Mouse (Mus musculus) C2C12 (cell line): ENCODE measurements around the gene Zfp580. TPM values are rescaled to one million over a fixed set of nuclear protein-coding genes. Genes with fewer than 3 reads are reported as not detected.

Experiments used
- H3K27me3 ChIP-seq: one replicate; pipeline ENCODE4 v1.6.1; 2011; ENCODE audit not compliant: control insufficient read depth, insufficient read depth, insufficient read length
- H3K36me3 ChIP-seq: one replicate; pipeline ENCODE4 v1.6.1; 2011; ENCODE audit not compliant: control insufficient read depth, insufficient read depth
- H3K4me3 ChIP-seq: one replicate; pipeline ENCODE4 v1.5.1; 2011; ENCODE audit warnings: mild to moderate bottlenecking, control low read depth; ENCODE audit not compliant: poor library complexity, insufficient read depth, severe bottlenecking
- H3K79me2 ChIP-seq: one replicate; pipeline ENCODE4 v1.6.1; 2011; ENCODE audit not compliant: control insufficient read depth, insufficient read depth
- H3K79me3 ChIP-seq: one replicate; pipeline ENCODE4 v1.6.1; 2011; ENCODE audit warnings: low read depth, control low read depth
- H3ac ChIP-seq: one replicate; pipeline ENCODE3; 2011; ENCODE audit warnings: low read depth; ENCODE audit not compliant: control insufficient read depth, insufficient read length
- CEBPB ChIP-seq: IDR thresholded peaks from one replicate; pipeline ENCODE4 v1.6.1; 2011; ENCODE audit warnings: low read depth, mild to moderate bottlenecking, control low read depth, moderate library complexity
- CTCF ChIP-seq: IDR thresholded peaks from one replicate; pipeline ENCODE4 v1.5.1; 2011; ENCODE audit not compliant: control insufficient read depth, insufficient read depth, insufficient read length
- FOSL1 ChIP-seq: IDR thresholded peaks from one replicate; pipeline ENCODE4 v1.8.0; 2011; ENCODE audit warnings: mild to moderate bottlenecking, low read length; ENCODE audit not compliant: poor library complexity, insufficient read depth, severe bottlenecking
- MAX ChIP-seq: IDR thresholded peaks from one replicate; pipeline ENCODE4 v1.6.1; 2011; ENCODE audit warnings: mild to moderate bottlenecking, control low read depth
- MYOD1 ChIP-seq: IDR thresholded peaks from one replicate; pipeline ENCODE4 v1.6.1; 2011; ENCODE audit warnings: low read depth; ENCODE audit not compliant: control insufficient read depth, insufficient read length
- MYOG ChIP-seq: IDR thresholded peaks from one replicate; pipeline ENCODE4 v1.6.1; 2011; ENCODE audit not compliant: control insufficient read depth, insufficient read length; ENCODE audit errors: extremely low read depth
- USF1 ChIP-seq: IDR thresholded peaks from one replicate; pipeline ENCODE4 v1.6.1; 2011; ENCODE audit warnings: low read depth, mild to moderate bottlenecking, control low read depth, moderate library complexity
- polyA plus RNA-seq: library from polyadenylated mRNA; unstranded; fragments of >200 nt; fragmentation: generic; extraction: Trizol; gene quantifications from one replicate; pipeline ENCODE4 v1.2.1, GENCODE M21; 2012; ENCODE audit warnings: missing spikeins

Gene Zfp580
- polyA plus RNA-seq, 1 experiment = 13.7 TPM

DNA sequence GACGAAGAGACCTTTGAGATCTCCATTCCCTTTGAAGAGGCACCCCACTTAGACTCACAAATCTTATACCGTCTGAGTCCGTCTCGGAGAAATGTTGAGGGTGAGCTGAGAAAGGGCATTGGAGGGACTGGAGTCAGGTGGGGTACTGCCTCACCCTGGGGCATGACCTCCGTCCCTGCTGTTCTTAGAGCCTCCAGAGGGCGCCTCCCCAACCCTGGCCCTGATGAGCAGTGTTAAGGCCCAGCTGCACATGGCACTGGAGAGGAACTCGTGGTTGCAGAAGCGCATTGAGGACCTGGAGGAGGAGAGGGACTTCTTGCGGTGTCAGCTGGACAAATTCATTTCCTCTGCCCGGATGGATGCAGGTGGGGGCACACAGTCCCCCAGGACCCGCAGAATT, 6.5 kb downstream of the Zfp580 start:
- H3K36me3 ChIP-seq = peaks cover under 1% of the 10 kb centered on the region
- TF ChIP-seq CTCF (no peak), FOSL1 (no peak), MAX (no peak), MYOG (no peak), MYOD1 (no peak), USF1 (no peak), CEBPB (no peak)
- H3K4me3 ChIP-seq = no peak overlapping the region
- H3K79me2 ChIP-seq = peaks cover 5% of the 10 kb centered on the region
- H3K27me3 ChIP-seq = peaks cover 11% of the 10 kb centered on the region
- H3K79me3 ChIP-seq = peaks cover 2% of the 10 kb centered on the region
- H3ac ChIP-seq = no peak overlapping the region

DNA sequence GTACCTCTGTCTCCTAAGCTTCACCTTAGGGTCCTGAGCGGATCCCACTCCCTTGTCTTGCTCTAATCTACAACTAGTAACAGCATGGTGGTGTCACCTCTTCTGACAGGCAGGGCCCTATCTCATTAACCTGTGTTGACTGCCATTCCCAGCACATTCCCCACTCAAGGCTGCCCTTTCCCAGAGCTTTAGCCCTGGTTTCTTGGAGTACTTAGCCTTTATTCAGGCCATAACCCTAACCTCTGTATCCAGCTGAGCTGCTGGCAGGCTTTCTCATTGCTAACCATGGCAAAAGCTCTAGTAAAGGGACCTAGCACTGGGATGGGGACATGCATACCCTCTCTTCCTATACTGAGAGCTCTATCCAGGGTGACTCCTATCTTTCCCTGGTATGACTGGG, 7.3 kb downstream of the Zfp580 start:
- peaks cover 14% of the 10 kb centered on the region for H3K79me2 ChIP-seq
- H3K36me3 ChIP-seq = peaks cover 6% of the 10 kb centered on the region
- H3K27me3 ChIP-seq = peaks cover 11% of the 10 kb centered on the region
- TF ChIP-seq FOSL1 = no peak
- no peak for TF ChIP-seq MYOD1
- TF ChIP-seq CEBPB = no peak
- TF ChIP-seq CTCF = no peak
- TF ChIP-seq MAX = no peak
- no peak for TF ChIP-seq USF1
- no peak for TF ChIP-seq MYOG
- peaks cover 10% of the 10 kb centered on the region for H3K79me3 ChIP-seq
- no peak overlapping the region for H3K4me3 ChIP-seq
- H3ac ChIP-seq = no peak overlapping the region

DNA sequence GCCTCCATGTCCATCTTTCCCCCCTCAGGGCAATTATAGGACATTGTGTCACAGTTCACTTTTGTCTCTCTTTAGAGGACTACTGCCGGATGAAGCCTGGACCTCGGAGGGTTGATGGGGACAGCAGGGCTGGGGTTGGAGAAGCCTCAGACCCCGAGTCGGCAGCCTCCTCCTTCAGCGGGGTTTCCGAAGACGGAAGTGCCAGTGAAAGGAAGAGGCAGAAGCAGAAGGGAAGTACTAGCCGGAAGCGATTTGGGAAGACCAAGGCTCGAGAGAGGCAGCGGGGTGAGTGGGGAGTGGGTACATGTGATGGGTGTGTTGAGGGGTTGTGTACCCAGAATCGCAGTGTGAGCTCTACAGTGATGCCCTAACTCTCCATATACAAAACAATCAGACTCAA, 8.1 kb downstream of the Zfp580 start:
- Histone ChIP-seq H3K79me2 (peaks cover 22% of the 10 kb centered on the region), H3K79me3 (peaks cover 18% of the 10 kb centered on the region), H3K4me3 (no peak overlapping the region), H3K27me3 (peaks cover 11% of the 10 kb centered on the region), H3ac (no peak overlapping the region), H3K36me3 (peaks cover 6% of the 10 kb centered on the region)
- TF ChIP-seq FOSL1 (no peak), CTCF (no peak), USF1 (no peak), CEBPB (no peak), MAX (no peak), MYOG (no peak), MYOD1 (no peak)

DNA sequence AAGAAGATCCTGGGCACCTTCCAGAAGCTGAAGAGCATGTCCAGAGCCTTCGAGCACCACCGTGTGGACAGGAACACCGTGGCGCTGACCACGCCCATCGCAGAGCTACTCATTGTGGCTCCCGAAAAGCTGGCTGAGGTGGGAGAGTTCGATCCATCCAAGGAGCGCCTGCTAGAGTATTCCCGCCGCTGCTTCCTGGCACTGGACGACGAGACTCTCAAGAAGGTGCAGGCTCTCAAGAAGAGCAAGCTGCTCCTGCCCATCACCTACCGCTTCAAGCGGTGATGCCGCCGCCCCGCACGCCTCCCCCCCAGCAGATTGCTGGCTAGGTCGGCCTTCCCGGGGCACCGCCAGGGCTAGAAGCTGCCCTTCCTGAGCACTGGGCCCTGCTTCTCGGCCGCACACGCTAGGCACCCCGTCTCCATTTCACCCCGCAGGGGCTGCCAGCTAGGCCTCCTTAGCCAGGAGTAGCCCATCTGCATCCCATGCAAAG, 8.9 kb downstream of the Zfp580 start:
- H3K27me3 ChIP-seq = peaks cover 11% of the 10 kb centered on the region
- H3K4me3 ChIP-seq = peak overlapping the region; percentile 75
- H3ac ChIP-seq = peak overlapping the region; percentile 94
- H3K79me2 ChIP-seq = peaks cover 30% of the 10 kb centered on the region
- no peak for TF ChIP-seq USF1
- peak; percentile 86 for TF ChIP-seq CTCF
- TF ChIP-seq MYOG = no peak
- TF ChIP-seq MYOD1 = no peak
- no peak for TF ChIP-seq CEBPB
- no peak for TF ChIP-seq FOSL1
- TF ChIP-seq MAX = peak; percentile 64
- peaks cover 25% of the 10 kb centered on the region for H3K79me3 ChIP-seq
- H3K36me3 ChIP-seq = peaks cover 7% of the 10 kb centered on the region

DNA sequence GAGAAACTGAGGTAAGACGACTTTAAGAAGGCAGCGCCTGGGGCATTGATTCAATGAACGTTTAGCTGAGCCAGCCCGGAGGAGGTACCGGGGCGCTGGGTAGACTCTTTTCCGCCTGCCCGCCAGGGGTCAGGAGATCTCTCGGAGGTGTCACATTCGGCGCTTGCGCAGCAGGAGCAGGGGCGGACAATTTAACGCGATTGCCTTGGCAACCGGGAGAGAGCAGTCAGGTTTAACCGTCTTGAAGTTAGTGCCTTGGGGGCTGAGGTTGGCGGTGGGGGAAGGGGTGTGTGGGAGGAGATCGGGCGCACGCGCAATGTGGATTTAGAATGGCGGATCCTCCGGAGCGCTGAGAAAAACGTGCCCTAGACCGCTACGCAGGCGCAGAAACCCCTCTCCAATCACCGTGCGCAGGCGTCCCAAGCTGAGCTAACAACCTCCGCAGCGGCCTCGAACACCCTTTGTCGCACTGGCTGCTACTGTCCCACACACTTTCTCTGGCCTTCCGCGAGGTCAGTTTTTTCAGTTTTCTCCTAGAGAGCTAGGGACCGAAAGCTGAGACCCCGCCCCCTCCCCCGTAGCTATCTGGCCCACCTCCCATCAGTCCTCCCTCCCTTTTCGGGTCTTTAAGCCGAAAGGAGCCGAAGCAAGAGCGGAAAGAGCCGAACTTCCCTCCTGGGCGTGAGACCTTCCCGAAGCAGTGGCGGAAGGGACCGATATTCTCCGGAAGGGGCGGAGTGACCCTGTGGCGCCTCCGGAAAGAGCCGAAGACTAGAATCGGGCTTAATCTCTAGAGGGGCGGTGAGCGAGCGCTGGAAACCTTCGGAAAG, 9.8 kb downstream of the Zfp580 start:
- H3K36me3 ChIP-seq = peaks cover 14% of the 10 kb centered on the region
- TF ChIP-seq CEBPB = no peak
- TF ChIP-seq CTCF = peak; percentile 18
- H3K79me3 ChIP-seq = peaks cover 34% of the 10 kb centered on the region
- peaks cover 7% of the 10 kb centered on the region for H3K27me3 ChIP-seq
- H3K79me2 ChIP-seq = peaks cover 39% of the 10 kb centered on the region
- peak overlapping the region; percentile 93 for H3ac ChIP-seq
- H3K4me3 ChIP-seq = peak overlapping the region; percentile 75
